Mouse (Mus musculus) limb, embryonic 14.5 days (tissue): ENCODE data around the gene Draxin. TPM values are rescaled to one million over a fixed set of nuclear protein-coding genes. Genes with fewer than 3 reads are reported as not detected.
A peak's percentile ranks its signal among the peaks of the same experiment; 100 is the strongest.

Experiments used
- ATAC-seq: fragments of 200-750 bp; cut with Nextera tagmentation; 2 replicates; pipeline ENCODE4 v1.8.0; 2017; ENCODE audit warnings: low read depth, moderate number of reproducible peaks, moderate TSS enrichment; ENCODE audit not compliant: low FRiP score
- DNase-seq: peaks from one replicate; pipeline ENCODE4 v3.0.0-alpha.2; 2015; ENCODE audit warnings: low spot score
- H3K27ac ChIP-seq: fragments of 300-500 bp; sonication (generic); replicated peaks from 2 replicates; pipeline ENCODE4 v1.5.1; 2014; ENCODE audit warnings: low read depth, mild to moderate bottlenecking, low read length, moderate library complexity, mixed read lengths
- H3K27me3 ChIP-seq: fragments of 300-500 bp; sonication (generic); 2 replicates; pipeline ENCODE4 v1.6.1; 2014; ENCODE audit warnings: low read length, mixed read lengths; ENCODE audit not compliant: control insufficient read depth, insufficient read depth
- H3K36me3 ChIP-seq: fragments of 300-500 bp; sonication (generic); 2 replicates; pipeline ENCODE4 v1.6.1; 2014; ENCODE audit warnings: mild to moderate bottlenecking, low read length, moderate library complexity, mixed read lengths; ENCODE audit not compliant: control insufficient read depth, insufficient read depth
- H3K4me1 ChIP-seq: fragments of 300-500 bp; sonication (generic); 2 replicates; pipeline ENCODE4 v1.6.1; 2014; ENCODE audit warnings: antibody characterized with exemption, low read length, mixed read lengths; ENCODE audit not compliant: control insufficient read depth, insufficient read depth
- H3K4me2 ChIP-seq: fragments of 300-500 bp; sonication (generic); replicated peaks from 2 replicates; pipeline ENCODE4 v1.6.1; 2014; ENCODE audit warnings: low read depth, mild to moderate bottlenecking, low read length, moderate library complexity; ENCODE audit not compliant: severe bottlenecking
- H3K4me3 ChIP-seq: fragments of 300-500 bp; sonication (generic); replicated peaks from 2 replicates; pipeline ENCODE4 v1.5.1; 2014; ENCODE audit warnings: low read length
- H3K9ac ChIP-seq: fragments of 300-500 bp; sonication (generic); 2 replicates; pipeline ENCODE4 v1.6.1; 2014; ENCODE audit warnings: mild to moderate bottlenecking, low read depth, low read length, moderate library complexity; ENCODE audit not compliant: severe bottlenecking
- H3K9me3 ChIP-seq: fragments of 300-500 bp; sonication (generic); 2 replicates; pipeline ENCODE4 v1.6.1; 2016; ENCODE audit warnings: low read length; ENCODE audit not compliant: control insufficient read depth
- POLR2A ChIP-seq: fragments of 200-500 bp; IDR thresholded peaks from 2 replicates; pipeline ENCODE4 v1.8.0; 2012; ENCODE audit warnings: inconsistent platforms, mild to moderate bottlenecking, moderate library complexity, borderline replicate concordance; ENCODE audit not compliant: insufficient read depth, insufficient read length; ENCODE audit errors: extremely low read depth
- WGBS: fragments of 180-500 bp; shearing (Covaris S2); extraction: QIAGEN DNeasy Blood & Tissue Kit; methylation state at CpG from one replicate; pipeline ENCODE4 v1.1.7; 2014; 5-methylcytosine and 5-hydroxymethylcytosine counted together
- polyA plus RNA-seq, 2 experiments: library from polyadenylated mRNA; depleted of rRNA in 1 of 2; stranded (reverse) in 1 of 2; unstranded in 1 of 2; fragments of >200 nt; fragmentation: Nextera tagmentation in 1 of 2; extraction: Ambion mirVana in 1 of 2; gene quantifications; 2 replicates each; pipeline versions ENCODE4 v1.2.1 to v1.2.3; 2012 to 2014

The Draxin gene
- polyA plus RNA-seq, 2 experiments: 0.45 to 1.5 TPM

- Histone ChIP-seq H3K9me3 (no peaks in the 10 kb centered on the region), H3K36me3 (no peaks in the 10 kb centered on the region), H3K9ac (no peak overlapping the region), H3K4me3 (no peak overlapping the region), H3K27ac (no peak overlapping the region), H3K27me3 (no peaks in the 10 kb centered on the region), H3K4me2 (no peak overlapping the region), H3K4me1 (peaks cover 7% of the 10 kb centered on the region; the same call in 1 of the 2 replicates)
- no peak for DNase-seq
- no peak for TF ChIP-seq POLR2A
- no peak for ATAC-seq
- WGBS: 81% methylated on average over 4 of the region's 4 CpGs
These were observed 13.8 kb downstream of the Draxin start for GRCm38 (mm10) chr4:148116657-148117056.

GRCm38 (mm10) chr4:148115467-148115866, 15.0 kb downstream of the Draxin start:
- H3K36me3 ChIP-seq: no peaks in the 10 kb centered on the region
- H3K27ac ChIP-seq: no peak overlapping the region
- DNase-seq (no peak), ATAC-seq (peak; percentile 25; the same call in 1 of the 2 replicates)
- H3K4me3 ChIP-seq: no peak overlapping the region
- H3K9me3 ChIP-seq: no peaks in the 10 kb centered on the region
- H3K27me3 ChIP-seq: no peaks in the 10 kb centered on the region
- H3K4me1 ChIP-seq: peaks cover 7% of the 10 kb centered on the region; the same call in 1 of the 2 replicates
- peak overlapping the region; percentile 27; the same call in 1 of the 2 replicates for H3K4me2 ChIP-seq
- 5% methylated on average over 15 of the region's 15 CpGs for WGBS
- TF ChIP-seq POLR2A: no peak
- H3K9ac ChIP-seq: peak overlapping the region; percentile 36; the same call in 1 of the 2 replicates

- DNase-seq (peak; percentile 77), ATAC-seq (peak; percentile 82)
- 5% methylated on average over 15 of the region's 15 CpGs for WGBS
- no peaks in the 10 kb centered on the region for H3K36me3 ChIP-seq
- no peaks in the 10 kb centered on the region for H3K9me3 ChIP-seq
- H3K27me3 ChIP-seq: no peaks in the 10 kb centered on the region
- TF ChIP-seq POLR2A: peak; percentile 49; the same call in 1 of the 2 replicates
- peak overlapping the region; percentile 27; the same call in 1 of the 2 replicates for H3K4me2 ChIP-seq
- no peak overlapping the region for H3K4me3 ChIP-seq
- H3K4me1 ChIP-seq: peaks cover 7% of the 10 kb centered on the region; the same call in 1 of the 2 replicates
- no peak overlapping the region for H3K27ac ChIP-seq
- H3K9ac ChIP-seq: peak overlapping the region; percentile 36
These were observed 15.6 kb downstream of the Draxin start for GRCm38 (mm10) chr4:148114758-148115391.

- no peak for TF ChIP-seq POLR2A
- DNase-seq (no peak), ATAC-seq (no peak)
- no peaks in the 10 kb centered on the region for H3K36me3 ChIP-seq
- H3K4me3 ChIP-seq: no peak overlapping the region
- no peaks in the 10 kb centered on the region for H3K9me3 ChIP-seq
- no peak overlapping the region for H3K4me2 ChIP-seq
- no peaks in the 10 kb centered on the region for H3K27me3 ChIP-seq
- H3K27ac ChIP-seq: no peak overlapping the region
- no peak overlapping the region for H3K9ac ChIP-seq
- 80% methylated on average over 12 of the region's 12 CpGs for WGBS
- peaks cover 12% of the 10 kb centered on the region; the same call in 1 of the 2 replicates for H3K4me1 ChIP-seq
These were observed 18.0 kb downstream of the Draxin start for GRCm38 (mm10) chr4:148112519-148112918.

- no peak overlapping the region for H3K9ac ChIP-seq
- no peak for ATAC-seq
- TF ChIP-seq POLR2A: no peak
- DNase-seq: no peak
- no peak overlapping the region for H3K4me2 ChIP-seq
- no peak overlapping the region for H3K4me3 ChIP-seq
- no peaks in the 10 kb centered on the region for H3K27me3 ChIP-seq
- H3K9me3 ChIP-seq: no peaks in the 10 kb centered on the region
- H3K27ac ChIP-seq: no peak overlapping the region
- peaks cover 5% of the 10 kb centered on the region; the same call in 1 of the 2 replicates for H3K4me1 ChIP-seq
- 78% methylated on average over 5 of the region's 5 CpGs for WGBS
- no peaks in the 10 kb centered on the region for H3K36me3 ChIP-seq
These were observed 21.3 kb downstream of the Draxin start for GRCm38 (mm10) chr4:148109215-148109614.
